Mouse (Mus musculus) hindbrain, embryonic 14.5 days (tissue): ENCODE data around the gene Cd40. TPM values are rescaled to one million over a fixed set of nuclear protein-coding genes. Genes with fewer than 3 reads are reported as not detected.
A peak's percentile ranks its signal among the peaks of the same experiment; 100 is the strongest.

ENCODE experiments used
- ATAC-seq: fragments of 200-750 bp; cut with Nextera tagmentation; 2 replicates; pipeline ENCODE4 v1.8.0; 2017; ENCODE audit warnings: moderate number of reproducible peaks, mild to moderate bottlenecking, moderate TSS enrichment, moderate library complexity; ENCODE audit not compliant: low FRiP score
- DNase-seq: peaks from one replicate; pipeline ENCODE4 v3.0.0-alpha.2; 2015; ENCODE audit warnings: low spot score
- H3K27ac ChIP-seq: fragments of 300-500 bp; sonication (generic); 2 replicates; pipeline ENCODE4 v1.5.1; 2014; ENCODE audit warnings: mild to moderate bottlenecking, moderate library complexity
- H3K27me3 ChIP-seq: fragments of 300-500 bp; sonication (generic); 2 replicates; pipeline ENCODE4 v1.6.1; 2014; ENCODE audit warnings: mild to moderate bottlenecking, low read length, mixed read lengths; ENCODE audit not compliant: control insufficient read depth, insufficient read depth
- H3K36me3 ChIP-seq: fragments of 300-500 bp; sonication (generic); replicated peaks from 2 replicates; pipeline ENCODE4 v1.6.1; 2014; ENCODE audit not compliant: control insufficient read depth, insufficient read depth
- H3K4me1 ChIP-seq: fragments of 300-500 bp; sonication (generic); replicated peaks from 2 replicates; pipeline ENCODE4 v1.6.1; 2014; ENCODE audit warnings: antibody characterized with exemption, low read length, mixed read lengths; ENCODE audit not compliant: control insufficient read depth, insufficient read depth
- H3K4me2 ChIP-seq: fragments of 300-500 bp; sonication (generic); replicated peaks from 2 replicates; pipeline ENCODE4 v1.6.1; 2014; ENCODE audit warnings: mild to moderate bottlenecking, moderate library complexity
- H3K4me3 ChIP-seq: fragments of 300-500 bp; sonication (generic); replicated peaks from 2 replicates; pipeline ENCODE4 v1.5.1; 2014; ENCODE audit warnings: mild to moderate bottlenecking, low read length
- H3K9ac ChIP-seq: fragments of 300-500 bp; sonication (generic); 2 replicates; pipeline ENCODE4 v1.6.1; 2014
- H3K9me3 ChIP-seq: fragments of 300-500 bp; sonication (generic); 2 replicates; pipeline ENCODE4 v1.6.1; 2016; ENCODE audit warnings: low read length; ENCODE audit not compliant: control insufficient read depth
- WGBS: fragments of 180-500 bp; shearing (Covaris S2); extraction: QIAGEN DNeasy Blood & Tissue Kit; methylation state at CpG from one replicate; pipeline ENCODE4 v1.1.7; 2014; 5-methylcytosine and 5-hydroxymethylcytosine counted together
- polyA plus RNA-seq: library from polyadenylated mRNA; unstranded; fragments of >200 nt; fragmentation: Nextera tagmentation; extraction: Ambion mirVana; gene quantifications from 2 replicates; pipeline ENCODE4 v1.2.1, GENCODE M21; 2014

Cd40 gene
- polyA plus RNA-seq, 1 experiment from 2014 or later: 8.3 TPM

- Histone ChIP-seq H3K36me3 (no peaks in the 10 kb centered on the region), H3K9ac (no peak overlapping the region), H3K27me3 (peaks cover 24% of the 10 kb centered on the region), H3K4me3 (no peak overlapping the region), H3K4me2 (no peak overlapping the region), H3K27ac (no peak overlapping the region), H3K4me1 (peaks cover 18% of the 10 kb centered on the region), H3K9me3 (no peaks in the 10 kb centered on the region)
- no peak for DNase-seq
- 40% methylated on average over 16 of the region's 16 CpGs for WGBS
- ATAC-seq: peak; percentile 58; the same call in 1 of the 2 replicates
Observed at GRCm38 (mm10) chr2:165105513-165106079, 50.2 kb downstream of the Cd40 start.

GRCm38 (mm10) chr2:165106585-165106984, 51.2 kb downstream of the Cd40 start:
- no peak for ATAC-seq
- peaks cover 14% of the 10 kb centered on the region for H3K4me1 ChIP-seq
- 13% methylated on average over 18 of the region's 18 CpGs for WGBS
- H3K27me3 ChIP-seq: peaks cover 34% of the 10 kb centered on the region
- no peaks in the 10 kb centered on the region for H3K9me3 ChIP-seq
- DNase-seq: no peak
- H3K4me3 ChIP-seq: no peak overlapping the region
- H3K4me2 ChIP-seq: 0 out of 2 replicates have a peak overlapping the region, but pooled peaks have one; percentile 10
- H3K36me3 ChIP-seq: no peaks in the 10 kb centered on the region
- H3K27ac ChIP-seq: 0 out of 2 replicates have a peak overlapping the region, but pooled peaks have one; percentile 16
- peak overlapping the region; percentile 24; the same call in 1 of the 2 replicates for H3K9ac ChIP-seq

DNA sequence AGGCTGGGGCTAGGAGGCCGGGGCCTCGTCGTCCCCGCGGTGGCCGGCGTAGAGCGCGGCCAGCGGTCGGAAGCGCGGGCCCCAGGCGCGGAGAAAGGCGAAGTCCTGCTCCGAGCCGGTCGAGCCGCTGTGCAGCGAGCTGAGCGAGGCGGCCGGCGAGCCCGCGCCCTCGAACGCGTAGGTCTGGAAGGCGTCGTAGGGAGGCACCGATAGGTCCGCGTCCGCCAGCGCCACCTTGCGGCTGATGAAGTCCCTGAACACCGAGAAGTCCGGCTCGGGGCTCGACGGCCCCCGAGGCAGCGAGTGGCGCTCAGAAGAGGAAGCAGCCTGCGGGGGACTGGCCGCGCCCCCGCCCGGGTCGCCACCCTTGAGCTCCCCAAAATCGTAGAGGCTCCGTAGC, 56.7 kb downstream of the Cd40 start:
- DNase-seq (peak; percentile 82), ATAC-seq (peak; percentile 52)
- H3K4me2 ChIP-seq: peak overlapping the region; percentile 22
- no peaks in the 10 kb centered on the region for H3K36me3 ChIP-seq
- H3K4me1 ChIP-seq: peaks cover 8% of the 10 kb centered on the region; the same call in 1 of the 2 replicates
- no peak overlapping the region for H3K4me3 ChIP-seq
- peaks cover 51% of the 10 kb centered on the region for H3K27me3 ChIP-seq
- 1% methylated on average over 44 of the region's 54 CpGs for WGBS
- no peaks in the 10 kb centered on the region for H3K9me3 ChIP-seq
- no peak overlapping the region for H3K27ac ChIP-seq
- no peak overlapping the region for H3K9ac ChIP-seq

GRCm38 (mm10) chr2:165113733-165114132, 58.3 kb downstream of the Cd40 start:
- H3K27me3 ChIP-seq: peaks cover 43% of the 10 kb centered on the region
- no peak for ATAC-seq
- 21% methylated on average over 11 of the region's 11 CpGs for WGBS

GRCm38 (mm10) chr2:165120765-165121164, 65.3 kb downstream of the Cd40 start:
- no peak for ATAC-seq
- DNase-seq: no peak
- peak overlapping the region; percentile 32; the same call in 1 of the 2 replicates for H3K27ac ChIP-seq
- 67% methylated on average over 9 of the region's 9 CpGs for WGBS
- no peak overlapping the region for H3K4me2 ChIP-seq
- H3K4me3 ChIP-seq: no peak overlapping the region
- no peaks in the 10 kb centered on the region for H3K9me3 ChIP-seq
- no peaks in the 10 kb centered on the region for H3K36me3 ChIP-seq
- no peaks in the 10 kb centered on the region for H3K27me3 ChIP-seq
- H3K9ac ChIP-seq: no peak overlapping the region
- H3K4me1 ChIP-seq: peaks cover 10% of the 10 kb centered on the region

More at GRCm38 (mm10) chr2:165113733-165114132, 58.3 kb downstream of the Cd40 start:
- H3K9ac ChIP-seq: no peak overlapping the region
- DNase-seq: no peak
- no peaks in the 10 kb centered on the region for H3K36me3 ChIP-seq
- H3K4me2 ChIP-seq: no peak overlapping the region
- H3K4me1 ChIP-seq: peaks cover 8% of the 10 kb centered on the region; the same call in 1 of the 2 replicates
- no peak overlapping the region for H3K4me3 ChIP-seq
- no peaks in the 10 kb centered on the region for H3K9me3 ChIP-seq
- no peak overlapping the region for H3K27ac ChIP-seq

DNA sequence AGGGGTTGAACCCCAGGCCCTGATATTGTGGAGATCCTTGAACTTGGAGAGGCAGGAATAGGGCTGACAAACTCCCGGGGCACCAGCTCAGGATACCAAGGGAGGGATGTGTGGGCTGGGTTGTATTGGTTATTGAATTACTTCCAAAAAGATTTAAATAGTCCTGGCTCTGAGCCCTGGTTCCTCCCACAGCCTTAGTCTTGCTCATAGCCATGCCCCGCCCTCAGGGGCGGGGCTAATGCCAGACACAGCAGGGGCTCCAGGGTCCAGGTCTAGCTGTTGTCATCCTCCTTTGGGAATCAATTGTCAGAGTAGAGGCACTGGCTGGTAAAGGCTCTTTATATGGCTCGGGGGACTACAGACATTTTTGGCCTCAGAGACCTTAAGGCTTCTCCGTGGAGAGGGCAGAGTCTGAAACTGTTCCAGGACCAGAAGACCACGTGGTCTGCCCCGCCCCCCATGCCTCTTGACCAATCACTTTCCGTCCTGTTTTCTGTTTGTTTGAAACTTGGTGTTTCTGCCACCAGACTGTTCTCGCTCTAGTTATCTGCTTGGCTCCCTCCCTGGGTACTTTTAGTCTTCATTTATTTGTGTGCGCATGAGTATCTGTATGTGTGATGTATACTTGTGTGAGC, 65.9 kb downstream of the Cd40 start:
- H3K4me3 ChIP-seq: no peak overlapping the region
- H3K27ac ChIP-seq: peak overlapping the region; percentile 32; the same call in 1 of the 2 replicates
- DNase-seq (no peak), ATAC-seq (peak; percentile 28; the same call in 1 of the 2 replicates)
- peaks cover 10% of the 10 kb centered on the region for H3K4me1 ChIP-seq
- H3K27me3 ChIP-seq: no peaks in the 10 kb centered on the region
- no peak overlapping the region for H3K4me2 ChIP-seq
- no peaks in the 10 kb centered on the region for H3K9me3 ChIP-seq
- H3K36me3 ChIP-seq: no peaks in the 10 kb centered on the region
- no peak overlapping the region for H3K9ac ChIP-seq
- WGBS: 27% methylated on average over 10 of the region's 10 CpGs

Other genes starting within 250 kb of the Cd40 start
- 25.7 and 26.7 TPM in 2 replicates for gene Zswim1, start 232.9 kb upstream of the Cd40 start, polyA plus RNA-seq
- gene Spata25, start 227.1 kb upstream of the Cd40 start, polyA plus RNA-seq: not detected in 2 replicates
- 85.9 and 89.6 TPM in 2 replicates for gene Ctsa, start 222.8 kb upstream of the Cd40 start, polyA plus RNA-seq
- gene Neurl2, start 222.2 kb upstream of the Cd40 start, polyA plus RNA-seq: 5.8 and 7.9 TPM in 2 replicates
- gene Pltp, start 197.9 kb upstream of the Cd40 start, polyA plus RNA-seq: 148 and 167 TPM in 2 replicates
- 72.9 and 74.7 TPM in 2 replicates for gene Pcif1, start 176.3 kb upstream of the Cd40 start, polyA plus RNA-seq
- 14.6 and 15.4 TPM in 2 replicates for gene Zfp335, start 143.9 kb upstream of the Cd40 start, polyA plus RNA-seq
- gene Mmp9, start 114.8 kb upstream of the Cd40 start, polyA plus RNA-seq: 28.8 and 33.2 TPM in 2 replicates
- gene Slc12a5, start 94.8 kb upstream of the Cd40 start, polyA plus RNA-seq: 62.1 and 73.6 TPM in 2 replicates
- gene Ncoa5, start 20.8 kb upstream of the Cd40 start, polyA plus RNA-seq: 83.1 and 89.0 TPM in 2 replicates
- gene 1700025C18Rik, start 35.1 kb downstream of the Cd40 start, polyA plus RNA-seq: not detected in 2 replicates
- gene Cdh22, start 179.2 kb downstream of the Cd40 start, polyA plus RNA-seq: 12.4 and 15.4 TPM in 2 replicates
- 60.1 and 60.8 TPM in 2 replicates for gene Slc35c2, start 232.2 kb downstream of the Cd40 start, polyA plus RNA-seq